Mouse (Mus musculus): Measurements from ENCODE around the gene Pomgnt2.

DNA sequence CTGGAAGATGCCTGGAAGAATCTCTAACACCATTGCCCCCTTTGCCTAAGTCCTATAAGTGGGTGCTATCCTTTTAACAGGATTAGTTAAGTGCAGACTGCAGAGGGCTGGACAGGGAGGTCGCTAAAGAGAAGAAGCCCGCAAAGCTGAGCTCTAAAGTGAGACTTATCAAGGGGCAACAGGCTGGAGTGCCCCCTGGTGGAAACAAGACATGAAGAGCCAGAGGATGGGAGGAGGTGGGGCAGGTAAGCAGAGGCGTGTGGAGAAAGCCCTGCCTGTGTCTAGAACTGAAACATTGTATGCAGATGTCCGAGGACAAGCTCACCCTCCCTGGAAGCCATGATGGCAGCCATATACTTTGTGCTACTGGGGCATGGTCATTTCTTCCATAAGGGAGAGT lies 16.7 kb upstream of the Pomgnt2 start:
- TF ChIP-seq CTCF (conservative IDR thresholded peaks at IDR 0.05; ENCODE audit: low read length) (no peak), POU5F1 (IDR thresholded peaks at IDR 0.05; ENCODE audit: borderline replicate concordance, low read length) (no peak), NANOG (IDR thresholded peaks at IDR 0.05; ENCODE audit: borderline replicate concordance, low read length) (no peak)
